Mouse (Mus musculus): ENCODE measurements around the gene Rassf8.
A peak's percentile ranks its signal among the peaks of the same experiment; 100 is the strongest.

Rassf8 gene

DNA sequence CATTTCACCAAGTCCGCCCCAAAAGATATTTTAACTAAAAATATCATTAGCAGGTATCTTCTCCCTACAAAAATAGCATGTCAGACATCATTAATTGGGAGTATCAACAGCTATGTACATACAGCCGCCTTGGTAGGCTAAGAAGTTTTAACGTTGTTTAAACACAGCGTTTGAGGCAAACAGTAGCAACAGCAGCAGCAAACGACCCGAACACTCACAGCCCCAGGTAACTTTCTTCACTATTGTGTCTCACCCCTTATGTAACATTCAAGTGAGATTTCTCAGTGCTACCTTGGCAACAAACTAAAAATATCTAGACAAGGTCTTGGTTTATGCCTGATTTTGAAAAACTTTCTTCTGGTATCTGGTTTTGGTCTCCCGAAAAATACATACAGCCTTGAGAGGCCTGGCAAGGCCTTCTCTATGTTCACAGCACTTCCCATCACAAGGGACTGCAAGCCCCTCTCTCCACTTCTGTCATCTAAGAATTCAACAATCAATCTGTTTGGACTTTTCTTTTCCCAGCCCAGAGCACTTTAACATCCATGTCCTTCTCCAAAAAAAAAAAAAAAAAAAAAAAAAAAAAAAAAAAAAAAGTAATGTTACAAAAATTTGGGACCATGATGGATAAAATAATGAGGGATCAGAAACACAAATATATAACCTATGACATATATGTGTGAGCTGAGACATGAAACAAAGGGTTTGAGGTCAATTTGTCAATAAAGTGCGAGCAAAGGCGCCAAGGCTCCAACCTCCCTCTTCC is 115.1 kb downstream of the Rassf8 start:
- DNase-seq (ENCODE audit: low spot score): no peak

DNA sequence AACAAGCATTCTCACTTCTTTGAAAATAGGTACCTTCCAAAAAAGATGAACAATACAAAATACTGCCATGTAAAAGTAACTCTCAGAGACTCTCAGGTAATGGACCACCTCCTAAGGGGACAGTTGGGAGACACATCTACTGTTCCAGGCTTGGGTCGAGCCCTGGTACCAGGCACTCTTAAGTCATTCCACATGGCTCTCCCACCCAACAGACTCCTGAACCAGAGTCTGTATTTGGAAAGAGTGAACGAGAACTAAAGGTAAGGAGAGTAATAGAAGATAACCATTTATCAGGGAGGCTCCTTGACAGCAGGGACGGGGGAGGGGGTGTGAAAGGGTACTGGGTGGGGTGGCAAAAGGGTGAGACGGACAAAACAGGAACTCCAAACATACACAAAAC is 115.8 kb downstream of the Rassf8 start:
- DNase-seq (ENCODE audit: low spot score): no peak

DNA sequence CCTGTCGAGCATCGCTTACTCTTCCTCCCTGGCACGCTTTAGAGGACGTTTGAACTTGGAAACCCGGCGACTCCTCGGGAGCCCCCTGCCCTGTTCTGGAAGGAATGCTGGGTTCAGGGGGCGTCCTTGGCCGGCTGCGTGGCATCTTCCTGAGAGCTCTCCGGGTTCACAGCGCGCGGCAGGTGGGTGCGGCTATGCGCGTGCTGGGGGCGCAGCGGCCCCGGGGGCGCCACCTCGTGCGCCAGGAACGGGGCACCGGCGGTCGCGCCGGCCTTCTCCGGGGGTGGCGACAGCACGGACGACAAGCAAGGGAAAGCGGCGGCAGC is 116.2 kb downstream of the Rassf8 start:
- DNase-seq (ENCODE audit: low spot score): peak; percentile 22

DNA sequence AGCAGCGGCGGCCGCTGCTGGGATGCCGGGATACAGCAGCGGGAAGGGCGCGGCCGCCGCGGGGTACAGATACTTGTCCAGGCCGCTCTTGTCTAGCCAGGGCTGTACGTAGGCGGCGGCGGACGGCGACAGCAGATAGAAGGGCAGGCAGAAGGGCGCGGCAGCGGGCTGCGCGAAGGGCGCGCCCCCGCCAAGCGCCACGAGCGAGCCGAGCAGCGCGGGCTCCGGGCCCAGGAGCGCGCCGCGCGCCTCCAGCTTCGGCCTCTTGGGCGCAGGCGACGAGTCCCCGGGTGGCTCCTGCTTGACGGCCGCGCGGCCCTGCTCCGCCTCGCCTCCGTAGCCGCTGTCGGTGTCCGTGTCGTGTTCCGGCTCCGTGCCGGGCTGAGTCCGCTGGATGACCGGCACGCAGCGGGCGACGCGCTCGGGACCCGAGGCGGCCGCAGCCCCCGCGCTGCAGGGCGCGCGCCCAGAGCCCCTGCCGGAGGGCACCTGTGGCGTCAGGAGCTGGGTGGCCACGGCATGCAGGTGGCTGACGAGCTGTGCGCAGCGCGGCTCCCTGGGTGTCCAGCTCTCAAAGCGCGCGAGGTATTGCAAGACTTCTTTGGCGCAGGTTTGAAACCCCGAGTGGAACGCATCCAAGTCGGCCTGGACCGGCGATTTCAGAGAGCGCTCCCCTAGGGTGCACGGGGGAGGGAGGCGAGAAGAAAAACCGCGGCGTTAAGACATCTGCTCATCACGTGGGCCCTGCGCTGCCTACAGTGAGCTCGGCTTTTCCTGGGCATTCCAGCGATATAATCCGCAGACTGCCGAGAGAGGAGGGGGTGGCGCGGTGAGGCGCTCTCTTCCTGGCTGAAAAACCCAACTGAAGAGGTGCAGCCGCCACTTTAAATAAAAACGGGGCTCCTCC is 116.8 kb downstream of the Rassf8 start:
- peak; percentile 79 for DNase-seq (ENCODE audit: low spot score)

DNA sequence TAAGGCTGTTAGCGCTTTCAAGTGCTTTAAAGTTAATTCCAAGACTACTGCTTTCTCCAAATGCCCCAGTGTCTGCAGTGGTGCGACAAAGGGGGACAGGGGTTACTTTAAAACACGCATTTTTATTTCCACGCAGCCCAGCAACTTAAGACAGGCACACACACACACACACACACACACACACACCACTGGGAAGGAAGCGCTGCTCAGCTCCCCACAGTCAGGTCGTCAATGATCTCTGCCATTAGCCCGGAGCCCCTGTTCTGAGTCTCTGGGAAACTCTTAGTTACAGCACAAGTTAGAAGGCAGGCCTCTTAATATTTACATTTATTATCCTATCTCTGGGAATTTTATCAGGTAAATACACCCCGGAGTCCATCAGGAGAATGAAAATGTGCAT is 117.6 kb downstream of the Rassf8 start:
- DNase-seq (ENCODE audit: low spot score): peak; percentile 56

DNA sequence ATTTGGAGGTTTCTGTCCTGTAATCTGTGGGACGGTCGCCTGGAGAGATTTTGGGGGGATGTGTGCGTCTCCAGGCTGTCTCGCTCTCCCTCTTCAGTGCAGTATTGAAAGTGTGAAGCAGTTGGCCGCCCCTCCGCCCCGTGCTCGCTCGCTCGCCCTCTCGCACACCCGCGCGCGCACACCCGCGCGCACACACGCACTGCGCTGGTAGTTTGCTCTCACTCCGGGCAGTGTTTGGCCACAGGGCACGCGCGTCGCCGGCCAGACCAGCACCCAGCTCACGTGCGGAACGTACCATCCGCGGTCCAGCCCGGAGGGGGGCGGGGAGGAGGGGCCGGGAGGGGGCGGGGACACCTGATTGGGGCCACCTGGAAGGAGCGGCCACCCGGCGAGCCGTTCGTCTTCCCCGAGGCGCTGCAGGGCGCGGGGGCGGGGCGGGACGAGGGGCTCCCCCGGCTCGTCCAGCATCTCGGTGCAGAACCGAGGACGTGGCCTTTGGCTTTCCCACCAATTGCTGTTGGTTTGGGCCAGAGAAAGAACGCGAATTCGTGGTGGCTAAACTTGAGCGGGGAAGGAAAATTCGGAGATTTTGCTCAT is 118.8 kb downstream of the Rassf8 start, which contains the start of gene Bhlhe41:
Bhlhe41 (minus strand) TSS at position 270 of the 597 bp plus-strand sequence.
- peak; percentile 75 for DNase-seq (ENCODE audit: low spot score)

DNA sequence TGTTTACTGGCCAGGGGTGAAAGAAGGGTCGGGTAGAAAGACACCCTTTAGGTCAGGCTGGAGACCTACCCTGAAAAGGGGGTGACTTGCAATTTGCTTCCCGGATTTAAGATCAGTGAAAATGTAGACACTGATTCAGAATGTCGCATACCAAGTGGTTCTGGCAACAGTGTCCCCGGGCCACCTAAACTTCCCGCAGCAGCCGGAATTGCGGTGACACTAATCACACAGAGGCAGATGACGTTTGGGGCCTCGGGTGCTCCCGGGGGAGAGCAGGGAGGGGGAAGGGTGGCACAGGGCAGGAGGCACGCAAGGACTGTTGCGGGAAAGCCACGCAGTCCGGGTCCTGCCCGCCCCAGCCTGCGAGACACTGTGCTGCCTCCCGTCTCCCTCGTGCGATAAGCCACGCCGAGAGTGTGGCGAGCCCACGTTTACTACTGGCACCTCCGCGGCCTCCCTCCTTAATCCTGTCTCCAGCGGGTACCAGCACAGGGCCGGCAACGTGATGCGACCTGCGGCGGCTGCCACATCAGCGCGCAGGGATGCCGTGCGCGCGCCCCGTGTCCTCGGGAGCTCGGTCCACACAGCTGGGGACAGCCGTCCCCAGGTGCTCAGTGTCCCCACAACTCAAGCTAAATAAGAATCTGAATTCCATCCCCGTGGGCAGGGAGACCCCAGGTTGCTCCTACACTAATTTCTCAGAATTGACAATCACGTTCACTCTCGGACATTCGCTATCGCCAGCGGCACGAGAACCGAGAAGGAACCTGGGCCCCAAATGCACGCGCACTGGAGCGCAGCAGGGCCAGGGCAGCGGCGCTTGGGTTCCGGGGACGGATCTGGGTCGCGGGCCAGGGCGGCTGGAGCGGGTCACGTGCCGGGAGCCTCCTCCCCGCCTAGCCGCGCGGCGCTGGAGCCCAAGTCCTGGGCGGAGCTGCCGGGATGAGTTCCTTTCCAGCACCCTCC is 119.6 kb downstream of the Rassf8 start:
- peak; percentile 79 for DNase-seq (ENCODE audit: low spot score)

DNA sequence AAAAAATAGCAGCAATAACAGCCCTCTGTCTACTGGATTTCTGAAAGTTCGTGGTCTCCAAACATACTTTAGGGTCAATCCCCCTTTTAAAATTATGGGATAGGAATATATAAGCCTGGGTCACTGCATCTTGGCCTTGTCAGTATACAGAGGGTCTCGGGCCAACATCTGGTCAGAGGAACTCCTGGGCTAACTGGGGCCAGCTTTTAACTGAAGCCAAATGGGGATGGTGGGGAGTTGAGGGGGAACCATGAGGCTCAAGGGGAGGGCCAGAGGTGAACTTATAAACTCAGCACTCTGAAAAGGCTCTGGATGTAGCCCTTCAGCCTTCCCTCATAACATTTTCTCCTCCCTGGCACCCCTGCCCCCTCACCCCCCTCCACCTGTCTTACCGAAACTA is 120.6 kb downstream of the Rassf8 start:
- no peak for DNase-seq (ENCODE audit: low spot score)
